Mouse (Mus musculus) frontal cortex, postnatal 25 days (tissue): Measurements from ENCODE around the gene Upk3bl.
"Not testable (repeated sequence)": the region's sequence is repeated elsewhere in the genome, so short reads cannot be mapped to it uniquely, and the experiment has no call there.

ENCODE experiments used
- DNase-seq, 2 experiments: peaks; one replicate each; pipeline ENCODE4 v3.0.0; 2022; ENCODE audit warnings: low spot score in 2 of 2

Upk3bl gene

DNA sequence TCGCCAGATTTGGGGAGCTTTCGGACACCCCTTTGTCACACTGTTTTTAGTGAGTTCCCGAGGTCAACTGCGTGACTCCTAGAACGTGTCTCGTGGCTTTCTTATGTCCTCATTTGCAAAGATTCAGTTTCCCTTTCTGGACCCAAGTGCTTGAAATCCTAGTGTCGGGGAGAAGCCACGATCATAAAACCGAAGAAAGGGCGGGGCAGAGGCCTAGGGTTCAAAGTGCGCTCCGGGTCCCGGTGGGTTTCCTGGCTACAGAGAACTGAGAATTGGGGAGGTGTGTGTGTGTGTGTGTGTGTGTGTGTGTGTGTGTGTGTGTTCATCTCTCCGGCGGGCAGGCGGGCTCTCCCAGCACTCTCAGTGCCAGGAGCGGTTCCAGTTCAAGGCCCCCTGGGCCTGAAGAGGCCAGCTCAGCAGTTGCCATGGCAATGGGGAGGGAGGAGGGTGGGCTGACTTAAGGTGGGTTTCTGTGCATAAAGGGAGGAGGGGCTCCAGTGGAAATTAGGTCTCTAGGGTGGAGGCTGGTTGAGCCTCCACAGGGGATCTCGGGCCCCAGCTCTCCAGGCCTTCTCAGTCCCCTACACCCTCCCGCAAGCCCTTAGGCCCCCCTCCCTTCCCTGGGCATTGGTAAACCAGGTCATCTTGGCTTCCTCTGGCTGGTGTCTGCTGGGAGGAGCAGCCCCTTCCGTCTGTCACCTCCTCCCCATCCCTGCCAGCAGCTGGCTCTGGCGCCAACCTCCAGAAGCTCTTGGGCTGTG, 30.8 kb downstream of the Upk3bl start:
- no peak for DNase-seq

DNA sequence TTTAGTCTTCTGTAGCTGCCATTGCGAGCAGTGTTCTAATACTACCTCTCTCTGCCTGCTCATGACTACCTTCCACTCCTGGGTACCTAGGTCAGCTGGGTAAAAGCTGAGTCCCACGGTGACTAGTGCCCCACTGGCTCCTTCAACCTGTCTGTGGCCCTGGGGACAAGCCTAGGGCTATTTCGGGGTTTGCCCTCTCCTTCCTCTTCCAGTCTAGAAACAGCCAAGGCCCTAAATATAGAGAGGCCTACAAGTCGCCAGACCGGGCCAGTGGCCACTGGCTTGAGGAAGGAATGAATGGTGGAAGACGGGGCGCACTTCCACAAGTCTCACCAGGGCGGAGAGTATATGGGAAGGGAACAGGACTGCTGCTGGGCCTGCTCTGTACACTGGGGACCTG, 32.0 kb downstream of the Upk3bl start:
- no peak for DNase-seq

DNA sequence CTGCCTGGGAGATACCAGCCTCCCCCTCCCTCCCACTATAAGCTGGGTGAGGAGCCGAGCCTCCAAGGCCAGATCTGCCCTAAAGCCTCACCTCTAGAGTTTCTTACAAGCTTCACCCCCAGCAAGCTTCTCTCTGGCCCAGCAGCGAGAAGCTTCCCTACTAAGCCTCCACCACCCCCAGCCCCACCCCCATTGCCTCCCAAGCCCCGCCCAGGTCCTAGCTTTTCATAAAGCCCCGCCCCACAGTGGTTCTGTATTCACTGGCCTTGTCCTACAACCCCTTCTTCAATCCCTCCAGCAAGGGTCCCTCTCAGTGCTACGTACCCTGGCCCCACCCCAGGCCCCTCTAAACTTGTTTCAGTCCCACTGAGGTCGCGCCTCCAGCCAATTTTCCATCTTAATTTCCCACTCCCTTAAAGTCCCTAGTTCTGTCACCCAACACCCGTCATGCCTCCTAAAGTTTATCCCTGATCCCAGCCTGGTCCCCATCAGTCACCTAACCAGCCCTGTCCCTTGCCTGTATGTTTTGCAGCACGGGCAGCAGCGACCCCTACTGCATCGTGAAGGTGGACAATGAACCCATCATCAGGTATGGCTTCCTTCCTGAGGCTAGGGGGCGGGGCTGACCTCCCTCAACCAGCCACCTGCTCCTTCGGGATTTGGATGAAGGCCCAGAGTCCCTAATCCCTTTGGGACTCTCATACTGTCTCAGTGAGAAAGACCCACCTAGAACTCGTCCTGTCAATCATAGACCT, 34.7 kb downstream of the Upk3bl start:
- no peak for DNase-seq

DNA sequence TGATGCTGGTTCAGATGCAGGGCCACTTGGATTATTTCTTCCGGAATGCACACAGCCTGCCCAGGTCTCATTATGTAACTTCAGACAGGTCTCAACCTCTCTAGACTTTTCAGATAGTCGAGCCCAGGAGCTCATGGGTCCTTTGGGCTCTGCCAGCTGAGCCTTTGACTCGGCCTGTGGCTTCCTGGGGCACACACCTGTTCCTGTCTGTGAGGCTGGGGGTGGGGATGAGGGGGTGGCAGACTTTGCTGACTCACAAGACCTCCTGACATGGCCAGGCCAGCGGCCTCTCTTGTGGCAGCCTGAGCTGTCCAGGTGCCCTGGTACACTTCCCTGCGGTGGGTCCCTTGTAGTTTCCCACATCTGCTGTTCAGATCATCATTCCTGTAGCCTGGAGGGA, 37.6 kb downstream of the Upk3bl start:
- no peak for DNase-seq

DNA sequence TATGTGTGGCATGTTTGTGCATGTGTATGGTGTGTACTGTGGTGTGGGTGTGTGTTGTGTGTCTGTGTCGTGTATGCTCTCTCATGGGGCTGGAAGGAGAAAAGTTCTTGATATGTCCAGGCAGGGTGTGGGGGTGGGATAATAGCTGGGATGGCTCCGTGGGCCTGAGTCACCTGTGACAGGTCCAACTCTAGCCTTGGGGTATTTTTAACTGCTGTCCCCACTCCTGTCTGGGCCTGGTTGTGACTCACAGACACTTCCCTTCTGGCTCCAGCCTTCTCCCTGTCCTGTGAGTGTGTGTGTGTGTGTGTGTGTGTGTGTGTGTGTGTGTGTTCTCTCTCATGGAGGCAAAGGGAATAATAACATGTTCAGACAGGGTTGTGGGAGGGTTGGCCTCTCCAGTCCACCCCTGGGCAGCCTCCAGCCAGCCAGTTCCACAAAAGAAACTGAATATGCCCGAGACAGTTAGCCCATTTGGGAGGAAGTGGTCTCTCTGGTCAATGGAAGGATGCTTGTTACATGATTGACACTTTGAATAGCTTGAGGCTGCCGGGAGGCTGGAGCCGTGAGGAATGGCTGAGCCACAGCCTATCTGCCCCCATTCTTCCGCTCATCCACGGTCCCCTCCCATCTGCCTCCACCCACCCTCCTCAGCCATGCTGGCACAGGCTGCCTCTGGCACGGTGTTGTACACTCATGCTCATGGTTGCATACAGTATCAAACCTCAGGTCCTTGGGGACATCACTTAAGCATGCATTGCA, 40.1 kb downstream of the Upk3bl start:
- DNase-seq: no peak

DNA sequence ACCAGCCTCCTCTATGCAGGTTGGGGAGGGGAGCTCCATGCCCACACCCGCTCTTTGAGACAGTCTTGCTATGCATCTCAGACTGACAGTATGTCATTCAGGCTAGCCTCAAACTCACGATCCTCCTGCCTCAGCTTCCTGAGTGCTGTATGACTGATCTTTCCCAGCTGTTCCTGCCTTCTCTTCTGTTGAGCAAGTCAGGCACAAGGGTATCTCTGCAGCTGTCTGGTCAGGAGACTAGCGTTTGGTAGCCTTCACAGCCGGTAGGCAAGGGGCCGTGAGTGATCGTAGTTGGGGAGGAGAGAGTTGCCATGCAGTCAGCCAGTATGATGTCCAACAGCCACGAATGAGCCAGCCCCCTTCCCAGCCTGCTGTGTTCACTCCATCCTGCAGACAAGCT, 40.8 kb downstream of the Upk3bl start:
- DNase-seq: no peak

DNA sequence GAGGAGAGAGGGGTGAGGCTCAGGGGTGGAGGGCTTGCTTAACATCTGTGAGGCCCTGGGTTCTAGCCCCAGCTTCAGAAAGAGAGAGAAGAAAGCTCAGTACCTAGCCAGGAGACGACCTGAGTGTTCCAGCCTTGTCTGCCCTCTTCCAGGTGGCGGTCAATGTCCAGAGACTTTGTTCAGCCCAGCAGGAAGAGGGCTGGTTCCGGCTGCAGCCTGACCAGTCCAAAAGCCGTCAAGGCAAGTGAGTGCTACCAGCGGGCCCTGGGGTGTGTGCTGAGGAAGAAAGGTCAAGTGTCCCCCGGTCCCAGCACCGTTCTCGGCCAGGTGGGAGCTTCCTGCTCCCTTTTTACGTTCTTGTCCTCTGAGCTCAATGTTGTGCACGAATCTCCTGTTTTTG, 44.2 kb downstream of the Upk3bl start:
- no peak for DNase-seq

DNA sequence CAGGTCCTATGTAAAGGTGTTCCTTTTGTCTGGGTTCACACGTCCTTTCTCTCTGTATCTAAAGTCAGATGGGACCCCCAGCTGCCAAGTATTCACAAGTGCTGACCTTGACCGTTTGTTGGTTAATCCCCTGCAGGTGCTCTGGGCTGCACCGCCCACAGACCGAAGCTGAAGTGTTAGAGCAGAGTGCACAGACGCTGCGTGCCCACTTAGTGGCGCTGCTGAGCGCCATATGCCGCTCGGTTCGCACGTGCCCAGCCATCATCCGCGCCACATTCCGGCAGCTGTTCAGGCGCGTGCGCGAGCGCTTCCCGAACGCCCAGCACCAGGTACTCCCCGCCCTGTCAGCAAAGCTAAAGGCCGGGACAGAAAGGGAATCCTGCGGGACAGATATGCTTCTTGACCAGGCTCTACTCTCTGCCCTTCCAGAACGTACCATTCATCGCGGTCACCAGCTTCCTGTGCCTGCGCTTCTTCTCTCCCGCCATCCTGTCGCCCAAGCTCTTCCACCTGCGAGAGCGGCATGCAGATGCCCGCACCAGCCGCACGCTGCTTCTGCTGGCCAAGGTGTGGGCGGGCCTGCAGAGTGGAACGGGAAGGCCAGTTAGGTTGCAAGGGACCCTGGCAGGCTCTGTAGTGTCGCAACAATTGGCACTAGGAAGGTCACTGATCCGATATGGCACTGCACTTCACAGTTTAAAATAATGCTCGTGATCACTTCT, 48.0 kb downstream of the Upk3bl start:
- DNase-seq: peak; percentile 44 to 45

DNA sequence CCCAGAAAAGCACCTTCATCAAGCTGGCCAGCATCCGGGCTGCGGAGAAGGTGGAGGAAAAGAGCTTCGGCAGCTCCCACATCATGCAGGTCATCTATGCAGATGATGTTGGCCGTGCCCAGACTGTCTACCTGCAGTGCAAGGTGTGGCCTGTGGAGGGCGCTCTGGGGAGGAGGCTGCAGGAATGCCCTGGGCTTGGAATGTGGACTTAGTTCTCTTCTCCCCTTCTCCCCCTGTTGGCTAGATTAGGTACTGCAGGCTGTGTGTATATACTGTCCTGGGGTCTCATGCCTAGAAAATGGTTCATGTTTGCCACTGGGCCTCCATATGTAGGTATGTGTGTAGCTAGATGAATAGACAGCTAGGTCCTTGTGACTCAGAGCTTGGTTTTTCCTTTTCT, 50.2 kb downstream of the Upk3bl start:
- no peak for DNase-seq

DNA sequence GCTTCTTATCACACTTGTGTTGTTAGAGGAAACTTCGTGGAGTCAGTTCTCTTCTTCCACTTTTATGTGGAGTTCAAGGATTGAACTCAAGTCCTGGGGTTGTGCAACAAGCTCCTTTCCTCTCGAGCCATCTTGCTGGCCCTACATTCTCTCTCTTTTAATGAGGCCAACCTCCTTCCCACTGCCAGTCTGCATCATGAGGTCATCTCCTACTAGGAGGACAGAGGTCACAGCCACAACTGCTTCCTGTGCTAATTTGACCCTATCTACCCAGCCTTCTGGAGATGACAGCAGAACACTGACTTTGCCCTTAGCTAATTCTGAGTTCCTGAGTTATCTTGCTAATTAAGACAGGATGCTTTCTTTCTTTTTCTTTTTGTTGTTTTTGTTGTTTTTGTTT, 54.2 kb downstream of the Upk3bl start:
- DNase-seq: no peak

DNA sequence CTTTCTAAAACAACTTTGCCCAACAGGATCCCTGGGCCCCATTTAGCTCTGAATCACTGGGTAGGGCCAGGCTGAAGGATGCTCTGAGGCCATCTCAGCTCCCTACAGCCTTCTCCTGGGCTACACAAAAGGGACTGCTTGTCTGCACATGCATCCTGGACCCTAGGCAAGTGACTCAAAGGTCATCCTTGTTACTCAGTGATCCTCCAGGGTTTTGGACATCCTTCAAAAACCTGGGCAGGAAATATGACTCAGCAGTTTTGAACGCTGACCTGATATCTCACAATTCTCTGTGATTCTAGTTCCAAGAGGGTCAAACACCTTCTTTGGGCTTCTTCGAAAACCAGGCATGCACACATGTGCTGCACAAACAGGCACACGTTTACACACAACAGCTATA, 54.8 kb downstream of the Upk3bl start:
- DNase-seq: no peak

DNA sequence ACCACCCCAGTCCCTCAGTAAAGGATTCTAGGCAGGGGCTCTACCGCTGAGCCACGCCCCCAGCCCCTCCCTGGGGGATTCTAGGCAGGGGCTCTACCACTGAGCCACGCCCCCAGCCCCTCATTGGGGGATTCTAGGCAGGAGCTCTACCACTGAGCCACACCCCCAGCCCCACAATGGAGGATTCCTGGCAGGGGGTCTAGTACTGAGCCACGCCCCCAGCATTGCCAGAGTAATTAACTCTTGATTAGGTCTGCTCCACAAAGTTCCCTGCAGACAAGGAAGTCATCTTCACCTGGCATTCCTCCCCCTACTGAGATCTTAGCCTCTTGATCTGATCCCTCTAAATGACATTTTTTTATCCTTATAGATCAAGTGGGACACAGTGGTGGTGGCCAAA, 59.3 kb downstream of the Upk3bl start:
- DNase-seq: not testable (repeated sequence)
